Mouse (Mus musculus) layer of hippocampus, adult 18-20 months (tissue): Measurements from ENCODE around the gene Calcb. TPM values are rescaled to one million over a fixed set of nuclear protein-coding genes. Genes with fewer than 3 reads are reported as not detected.
"Not testable (repeated sequence)": the region's sequence is repeated elsewhere in the genome, so short reads cannot be mapped to it uniquely, and the experiment has no call there.

Experiments used
- DNase-seq, 2 experiments: peaks; one replicate each; pipeline ENCODE4 v3.0.0; 2022; ENCODE audit warnings: low spot score in 2 of 2
- long read RNA-seq: library from polyadenylated mRNA; stranded (forward); transcript quantifications from one replicate; pipeline ENCODE4 v2.0.0, GENCODE M21; 2021
- total RNA-seq, 2 experiments: library from RNA; stranded (reverse); gene quantifications; 2 replicates each; pipeline ENCODE4 v1.2.3; 2021

Gene Calcb
- total RNA-seq = under 1 TPM in 1 of 2 experiments, not detected in 1; 0.57 TPM
- long read RNA-seq = 0 reads

DNA sequence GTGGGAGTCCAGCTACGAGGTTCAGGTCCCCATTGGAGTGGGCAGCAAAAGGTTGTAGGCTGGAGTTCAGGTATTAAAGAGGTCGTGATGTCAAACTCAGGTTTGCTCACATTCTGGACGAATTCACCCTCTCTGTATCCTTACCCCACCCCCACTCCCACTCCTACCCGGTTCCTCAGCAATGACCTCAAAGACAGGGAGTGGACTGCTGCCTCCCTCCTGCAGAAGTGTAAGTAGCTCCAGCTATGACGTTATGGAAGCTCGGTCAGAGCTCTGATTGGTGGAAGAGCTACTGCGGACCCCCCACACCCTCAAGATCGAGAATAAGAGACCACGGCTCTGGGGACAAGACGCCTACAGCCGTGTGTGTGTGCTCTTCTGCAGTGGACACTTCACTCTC, at the start of gene Calcb:
Gene Calcb (plus strand): TSS at position 344 of the 400 bp plus-strand sequence.
- no peak for DNase-seq

DNA sequence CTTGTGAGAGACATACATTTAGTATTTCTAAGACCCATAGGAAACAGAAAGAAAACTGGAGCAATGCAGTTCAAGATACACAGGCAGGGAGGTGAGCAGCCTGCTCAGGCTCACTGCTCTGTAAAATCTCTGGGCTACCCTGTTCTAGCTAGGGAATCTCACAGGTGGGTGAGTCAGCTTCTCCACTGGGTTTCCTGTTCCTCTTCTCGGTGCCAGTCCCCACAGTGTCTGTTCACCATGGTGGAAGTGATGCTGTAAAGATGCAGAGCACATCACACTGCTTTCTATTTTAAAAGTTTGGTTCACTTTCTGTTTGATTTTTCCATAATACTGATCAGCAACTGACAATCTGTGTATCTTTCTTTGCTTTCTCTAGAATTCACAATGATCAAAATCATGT, 47.0 kb upstream of the Calcb start:
- no peak for DNase-seq

DNA sequence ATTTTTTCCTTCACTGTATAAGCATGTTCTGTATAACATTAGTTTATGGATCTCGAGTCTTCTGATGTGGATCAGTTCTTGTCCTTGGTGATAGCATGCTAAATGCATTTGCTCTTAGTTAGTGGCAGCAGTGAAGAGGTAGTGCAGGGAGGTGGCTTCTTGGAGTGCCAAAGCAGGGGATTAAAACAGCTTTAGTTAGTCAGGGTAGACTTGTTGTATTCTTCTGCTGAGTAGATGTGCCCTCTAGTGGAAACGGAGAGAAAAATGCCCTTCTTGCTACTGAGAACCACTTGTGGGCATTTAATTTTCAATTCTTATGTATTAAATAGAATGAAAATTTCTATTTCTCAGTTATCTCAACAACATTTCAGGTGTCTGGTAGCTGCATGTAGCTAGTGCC, 45.7 kb upstream of the Calcb start:
- peak in 1 of 2 experiments; percentile 33 for DNase-seq

DNA sequence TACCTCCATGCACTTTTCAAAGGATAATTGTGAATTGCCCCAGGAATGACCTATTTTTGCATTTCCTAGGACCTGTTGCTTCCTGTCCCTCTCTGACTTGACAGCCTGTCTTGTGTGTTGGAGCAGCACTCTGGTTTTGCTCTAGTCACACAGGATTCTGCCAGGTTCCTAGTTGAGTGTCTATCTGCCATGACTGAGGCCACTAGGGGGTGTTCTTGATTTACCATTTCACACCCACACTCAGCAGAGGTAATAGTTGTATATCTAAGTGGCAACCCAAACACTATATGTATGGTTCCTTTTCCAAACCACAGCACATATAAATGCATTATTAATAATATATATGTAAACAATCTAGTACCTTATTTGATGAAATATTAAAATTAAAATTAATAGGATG, 26.1 kb upstream of the Calcb start:
- DNase-seq = no peak

DNA sequence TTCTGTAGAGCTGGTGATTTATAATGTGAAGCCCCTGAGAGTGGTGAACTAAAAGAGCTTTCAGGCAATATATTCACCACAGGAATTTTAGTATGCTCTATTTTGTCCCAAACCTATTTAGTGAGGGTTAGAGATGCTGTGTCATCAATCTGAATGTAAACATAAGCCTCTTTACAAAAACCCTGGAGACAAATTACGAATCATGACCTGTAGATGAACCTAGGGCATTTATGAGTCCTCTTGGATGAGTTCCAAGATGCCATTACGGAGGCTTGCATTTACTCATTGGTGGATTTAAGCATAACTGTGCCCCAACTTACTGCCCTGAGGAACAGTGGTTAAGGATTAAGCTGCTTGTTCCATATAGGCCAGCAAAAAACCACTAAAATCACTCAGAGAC, 17.6 kb upstream of the Calcb start:
- no peak for DNase-seq

DNA sequence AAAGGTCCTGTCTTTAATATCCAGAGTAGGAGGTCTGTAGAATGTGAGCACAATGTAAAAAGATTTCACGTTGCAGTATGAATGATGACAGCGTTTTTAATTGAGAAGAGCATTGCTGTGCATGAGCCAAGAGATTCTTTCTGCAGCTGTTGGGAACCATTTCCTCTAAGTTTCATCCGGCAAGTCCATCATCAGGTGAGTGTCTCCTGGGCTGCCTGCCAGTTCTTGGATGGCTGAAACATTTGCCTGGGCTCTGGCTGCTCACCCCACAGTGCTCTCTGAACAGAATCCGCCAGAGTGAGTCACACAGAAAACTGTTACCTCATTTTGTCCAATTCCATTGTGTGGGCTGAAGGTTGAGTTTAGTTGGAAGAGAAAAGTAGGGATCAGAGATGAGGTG, 11.7 kb upstream of the Calcb start:
- no peak for DNase-seq

DNA sequence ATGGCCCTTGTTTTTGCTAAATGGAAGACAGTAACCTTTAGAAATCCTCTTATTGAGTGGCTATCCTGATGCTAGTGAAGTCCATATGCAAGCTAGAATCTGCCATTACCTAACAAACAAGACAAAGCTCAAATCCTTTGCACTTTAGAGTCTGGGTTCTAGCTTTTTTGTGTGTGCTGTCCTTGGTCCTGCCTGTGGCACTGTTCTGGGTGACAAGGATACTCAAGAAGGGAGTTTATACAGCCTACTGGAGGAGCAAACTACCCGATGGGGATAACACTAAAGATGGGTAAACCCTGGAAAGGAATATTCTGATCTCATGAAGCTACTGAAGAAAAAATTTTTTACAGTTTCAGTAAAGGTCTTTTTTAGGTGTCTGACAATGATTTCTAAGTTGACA, 11.0 kb upstream of the Calcb start:
- DNase-seq = no peak

DNA sequence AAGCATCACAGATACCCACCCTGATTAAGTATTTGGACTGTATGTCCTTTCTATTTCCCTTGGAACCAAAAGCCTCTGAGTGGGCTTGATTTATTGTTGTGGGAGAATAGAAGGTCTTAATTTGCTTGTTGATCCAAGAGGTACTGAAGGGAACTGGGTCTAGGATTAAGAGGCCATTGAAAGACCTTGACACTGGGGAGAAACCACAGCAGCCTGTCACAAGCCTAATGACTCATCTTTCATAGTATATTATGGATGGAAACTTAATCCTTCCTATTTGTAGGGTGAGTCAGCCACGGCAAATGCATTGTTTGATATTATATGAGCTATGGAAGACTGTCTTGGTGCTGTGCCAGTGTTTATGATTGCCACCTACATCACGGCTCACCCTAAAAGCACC, 8.0 kb upstream of the Calcb start:
- no peak for DNase-seq

DNA sequence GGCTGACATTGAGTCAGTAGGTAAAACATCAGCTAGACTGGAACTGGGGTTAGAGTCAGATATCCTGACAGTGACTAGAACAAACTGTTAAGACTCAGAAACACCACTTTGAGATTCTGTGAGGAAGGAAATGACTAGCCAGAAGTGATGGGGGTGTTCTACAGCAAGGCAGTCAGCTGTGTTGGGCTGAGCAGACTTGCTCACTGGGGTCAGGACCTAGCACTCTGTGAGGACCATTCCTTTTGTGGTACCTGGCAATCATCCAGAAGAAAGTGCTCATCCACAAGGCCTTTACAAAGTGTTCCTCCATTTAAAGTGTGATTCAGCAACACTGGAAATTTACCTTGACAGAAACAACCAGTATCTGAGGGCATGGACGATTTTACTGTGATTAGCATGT, 5.9 kb upstream of the Calcb start:
- no peak for DNase-seq

DNA sequence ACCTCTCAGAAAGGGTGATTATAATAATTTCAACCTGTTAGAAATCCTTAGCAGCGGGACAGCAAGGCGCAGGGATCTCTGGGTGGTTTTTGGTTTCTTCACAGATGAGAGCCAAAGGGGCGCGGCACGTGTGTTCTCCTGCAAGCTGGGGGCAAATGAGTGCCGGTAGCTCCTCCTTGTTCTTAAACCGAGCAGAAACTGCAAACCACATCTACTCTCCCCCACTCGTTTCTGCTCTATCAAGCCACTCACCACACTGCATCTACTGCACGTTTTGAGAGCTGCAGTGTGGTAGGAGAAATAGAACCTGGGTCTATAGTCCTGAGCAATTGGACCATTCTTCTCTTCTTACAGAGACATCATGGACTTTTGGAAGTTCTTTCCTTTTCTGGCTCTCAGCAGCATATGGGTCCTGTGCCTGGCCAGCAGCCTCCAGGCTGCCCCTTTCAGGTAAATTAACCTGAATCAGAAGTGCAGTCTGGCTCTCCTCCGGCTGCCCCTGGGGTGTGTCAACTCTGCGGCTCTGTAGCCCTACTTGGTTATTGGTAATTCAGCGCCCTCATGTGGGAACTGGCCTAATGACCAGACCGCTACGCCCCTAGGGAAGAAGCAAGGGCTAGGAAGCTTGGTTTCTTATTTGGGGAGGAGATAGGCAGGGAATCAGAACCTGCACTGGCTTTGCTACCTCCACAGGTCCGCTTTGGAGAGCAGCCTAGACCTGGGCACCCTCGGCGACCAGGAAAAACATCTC, 1.1 kb downstream of the Calcb start:
- peak in 1 of 2 experiments; percentile 21 for DNase-seq

DNA sequence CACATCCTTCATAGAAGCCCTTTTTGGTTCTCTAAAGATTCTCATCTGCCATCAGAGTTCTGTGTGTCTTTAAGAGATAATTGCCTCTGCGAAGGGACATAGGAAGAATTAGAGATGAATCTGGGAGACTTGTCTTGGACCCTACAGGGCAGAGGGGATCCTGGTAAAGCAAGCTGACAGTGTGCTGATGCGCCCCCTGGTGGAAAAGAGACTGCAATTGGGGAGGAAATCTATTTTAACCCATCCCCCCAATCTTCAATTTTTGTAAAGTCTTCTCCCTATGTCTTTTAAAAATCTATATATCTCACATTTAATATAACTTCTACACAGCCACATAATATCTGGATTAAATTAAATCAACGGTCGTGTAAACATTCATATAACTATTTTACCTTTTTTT, 11.3 kb downstream of the Calcb start:
- DNase-seq = not testable (repeated sequence)

DNA sequence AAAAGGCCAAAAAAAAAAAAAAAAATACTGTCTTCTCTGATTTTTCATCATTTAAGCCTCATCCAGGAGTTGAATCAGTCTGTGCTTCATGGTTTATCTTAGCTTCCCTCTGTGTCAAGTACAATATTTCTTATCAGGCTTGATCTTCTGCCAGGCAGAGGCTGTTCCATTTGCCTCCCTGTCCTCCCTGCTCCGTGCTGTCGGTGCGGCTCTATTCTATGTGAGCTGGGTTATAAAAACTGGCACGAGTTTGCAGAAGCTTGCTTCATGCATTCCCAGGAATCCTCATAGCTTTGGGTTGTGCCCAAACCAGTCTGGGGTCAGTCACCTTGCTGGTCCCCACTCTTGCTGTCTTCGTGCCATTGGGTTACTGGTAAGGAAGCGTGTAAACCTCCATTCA, 12.7 kb downstream of the Calcb start:
- no peak for DNase-seq

DNA sequence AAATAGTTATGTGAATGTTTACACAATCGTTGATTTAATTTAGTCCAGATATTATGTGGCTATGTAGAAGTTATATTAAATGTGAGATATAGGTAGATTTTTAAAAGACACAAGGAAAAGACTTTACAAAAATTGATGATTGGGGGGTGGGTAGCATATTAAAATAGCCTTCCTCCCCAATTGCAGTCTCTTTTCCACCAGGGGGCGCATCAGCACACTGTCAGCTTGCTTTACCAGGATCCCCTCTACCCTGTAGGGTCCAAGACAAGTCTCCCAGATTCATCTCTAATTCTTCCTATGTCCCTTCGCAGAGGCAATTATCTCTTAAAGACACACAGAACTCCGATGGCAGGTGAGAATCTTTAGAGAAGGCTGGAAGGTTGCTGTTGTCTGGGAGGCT, 13.3 kb downstream of the Calcb start:
- DNase-seq = not testable (repeated sequence)

DNA sequence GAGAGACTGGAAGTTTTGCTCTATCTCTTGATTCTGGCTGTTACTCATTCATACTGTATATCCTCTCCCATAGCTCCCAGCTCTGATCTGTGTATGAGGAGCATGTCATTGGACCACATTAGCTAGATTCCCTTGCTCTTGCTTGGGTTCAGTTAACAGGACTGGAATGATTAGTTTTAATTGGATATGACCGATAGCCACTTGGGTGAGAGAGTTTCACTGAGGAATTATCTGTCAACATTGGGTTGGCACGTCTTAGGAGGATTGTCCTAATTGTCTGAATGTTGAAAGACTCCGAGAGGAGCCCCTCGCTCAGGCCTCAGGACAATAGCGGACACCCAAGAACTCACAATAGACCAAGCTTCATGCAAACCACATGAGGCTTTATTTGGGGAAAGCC, 17.8 kb downstream of the Calcb start:
- no peak for DNase-seq

DNA sequence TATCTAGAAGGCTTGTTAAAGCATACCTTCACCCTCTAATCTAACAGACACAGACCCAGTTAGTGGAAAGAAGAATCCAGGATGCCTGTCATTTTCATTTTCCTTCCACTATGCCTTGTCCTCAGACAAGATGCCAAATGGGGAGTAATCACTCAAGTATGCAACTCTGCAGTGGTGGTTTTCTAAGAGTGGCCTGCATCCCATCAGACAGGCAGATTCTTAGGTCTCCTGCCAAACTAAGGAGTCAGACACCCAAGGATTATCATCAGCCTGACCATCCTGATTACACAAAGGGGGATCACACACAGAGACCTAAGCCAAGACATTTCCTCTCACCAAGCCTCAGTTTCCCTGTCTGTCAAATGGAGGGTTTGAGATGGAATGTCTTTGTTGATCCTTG, 19.7 kb downstream of the Calcb start:
- DNase-seq = no peak

DNA sequence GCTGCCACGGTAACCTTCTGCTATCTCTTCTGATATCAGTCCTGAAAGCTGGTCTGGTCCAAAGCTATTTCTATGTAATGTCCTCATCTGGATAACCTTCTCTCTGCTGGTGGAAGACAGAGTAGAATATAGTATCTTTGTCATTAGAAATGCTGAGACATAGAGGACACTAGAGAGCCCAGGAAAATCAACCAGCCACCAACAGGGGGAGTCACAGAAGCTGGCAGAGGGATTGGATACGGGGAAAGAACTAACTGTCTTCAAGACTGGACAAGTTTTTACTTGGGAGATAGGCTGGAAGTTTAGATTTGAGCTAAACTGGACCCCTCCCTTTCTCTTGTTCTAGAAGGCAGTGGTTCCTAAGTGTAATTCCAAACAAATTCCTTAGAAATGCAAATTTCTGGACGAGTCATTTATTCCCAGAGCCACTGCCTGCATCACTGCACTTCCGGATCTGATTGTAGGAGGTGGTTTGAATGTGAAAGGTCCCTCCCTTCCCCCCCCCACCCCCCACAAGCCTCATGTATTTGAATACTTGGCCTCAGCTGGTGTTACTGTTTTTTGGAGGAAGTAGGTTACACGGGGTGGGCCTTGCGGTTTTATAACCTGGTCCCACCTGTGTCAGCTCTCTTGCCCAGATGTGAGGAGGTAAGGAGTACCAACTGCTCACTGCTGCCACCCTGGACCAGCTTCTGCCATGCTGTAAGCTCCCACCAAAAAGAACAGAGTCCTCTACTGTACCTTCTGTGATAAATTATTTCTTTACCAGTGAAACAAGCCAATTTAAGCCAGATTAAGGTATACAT, 22.1 kb downstream of the Calcb start:
- DNase-seq = no peak

DNA sequence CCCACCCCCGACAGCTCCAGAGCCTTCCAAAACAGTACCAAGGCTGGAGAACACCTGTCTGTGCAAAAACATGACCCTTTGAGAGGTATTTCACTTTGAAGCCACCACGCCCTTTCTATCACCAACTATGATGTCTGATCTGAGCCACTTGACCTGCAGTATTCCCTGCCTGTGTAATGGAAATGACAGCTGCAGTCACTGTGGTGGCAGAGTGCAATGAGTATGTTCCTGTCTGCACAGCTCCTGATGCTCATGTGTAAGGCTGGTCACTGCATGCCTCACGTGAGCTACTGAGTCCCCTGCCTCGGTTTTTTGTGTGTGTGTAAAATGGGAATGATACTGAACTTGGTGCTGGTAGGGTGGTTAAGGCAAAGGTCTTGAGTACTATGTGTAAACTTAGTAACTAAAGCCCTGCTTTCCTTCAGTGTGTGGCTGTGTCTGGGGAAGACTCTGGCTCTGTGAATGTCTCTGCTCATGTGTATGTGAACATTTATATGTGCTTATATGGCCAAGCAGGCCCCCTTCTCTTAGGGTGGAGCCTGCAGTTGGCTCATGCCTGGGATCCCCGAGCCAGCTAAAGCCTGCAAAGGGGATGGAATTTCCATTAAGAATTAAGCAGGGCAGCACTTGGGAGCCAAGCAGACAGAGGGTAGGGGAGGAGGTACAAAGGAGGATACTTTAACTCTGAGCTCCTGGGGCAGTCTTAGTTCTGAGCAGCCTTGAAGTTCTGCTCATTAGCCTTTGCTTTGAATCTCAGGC, 24.8 kb downstream of the Calcb start, which contains the start of gene Insc:
Gene Insc (plus strand): TSS at position 673 of the 759 bp plus-strand sequence.
- no peak for DNase-seq

DNA sequence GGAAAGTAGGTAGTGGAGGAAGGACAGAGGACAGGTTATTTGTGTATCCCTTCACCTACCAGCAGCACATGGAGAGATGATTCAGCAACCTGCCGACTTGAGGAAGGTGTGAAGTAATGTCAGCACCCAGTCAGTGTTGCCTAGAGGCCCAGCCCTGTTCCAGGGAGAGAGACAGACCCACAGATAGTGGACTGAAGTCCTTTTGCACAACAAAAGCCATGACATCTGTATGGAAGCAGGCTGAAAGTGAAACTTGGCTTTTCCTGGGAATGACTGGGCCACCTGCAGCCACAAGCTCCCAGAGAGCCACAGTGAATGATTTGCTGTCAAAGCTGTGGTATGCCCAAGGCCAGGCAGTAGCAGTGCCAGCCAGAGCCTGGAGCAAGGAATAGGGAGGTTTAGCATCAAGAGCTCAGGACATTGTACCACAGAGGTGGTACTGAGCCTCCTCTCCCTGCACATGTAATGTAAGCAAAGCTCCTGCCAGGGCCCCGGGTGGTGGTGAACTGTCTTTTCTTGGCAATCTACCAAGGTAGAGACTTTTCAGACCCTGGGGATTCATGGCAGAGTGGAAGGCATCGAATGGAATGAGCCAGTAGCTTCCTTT, 26.3 kb downstream of the Calcb start:
- DNase-seq = no peak

DNA sequence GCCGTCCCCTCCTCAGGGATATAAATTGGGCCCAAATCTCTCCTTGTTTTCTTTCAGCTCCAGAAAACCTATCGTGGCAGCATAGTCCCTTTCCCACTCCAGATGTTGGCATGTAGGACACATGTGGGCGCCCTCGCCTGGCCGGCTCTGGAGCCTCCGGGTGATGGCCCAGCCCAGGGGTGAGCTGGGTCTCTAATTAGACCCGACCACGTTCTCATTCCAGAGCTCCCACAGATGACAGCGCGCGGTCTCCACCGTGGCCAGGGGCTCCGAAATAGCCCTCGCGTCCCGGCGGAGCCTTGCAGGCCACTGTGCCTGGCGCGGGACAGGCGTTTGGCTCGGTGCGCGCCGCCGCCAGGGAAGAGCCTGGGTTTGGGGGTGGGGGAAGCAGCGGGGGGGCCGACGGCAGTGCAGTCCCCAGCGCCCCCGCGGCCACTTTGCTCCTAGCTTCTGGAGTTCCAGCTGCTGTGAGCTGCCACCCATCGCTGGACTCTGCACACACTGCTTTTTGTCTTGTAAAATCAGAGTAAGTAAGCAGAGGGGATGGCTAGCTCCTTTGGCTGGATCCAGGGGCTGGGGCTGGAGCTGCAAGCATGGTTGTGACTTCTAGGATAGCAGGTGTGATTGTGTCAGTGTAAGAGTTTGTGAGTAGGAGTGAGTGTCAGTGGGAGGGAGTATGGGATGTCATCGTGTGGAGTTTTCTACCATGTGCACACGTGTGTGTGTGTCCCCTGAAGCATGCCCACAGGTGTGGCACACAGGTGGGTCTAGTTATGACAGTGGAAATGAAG, 27.2 kb downstream of the Calcb start:
- DNase-seq = peak in 1 of 2 experiments; percentile 28

DNA sequence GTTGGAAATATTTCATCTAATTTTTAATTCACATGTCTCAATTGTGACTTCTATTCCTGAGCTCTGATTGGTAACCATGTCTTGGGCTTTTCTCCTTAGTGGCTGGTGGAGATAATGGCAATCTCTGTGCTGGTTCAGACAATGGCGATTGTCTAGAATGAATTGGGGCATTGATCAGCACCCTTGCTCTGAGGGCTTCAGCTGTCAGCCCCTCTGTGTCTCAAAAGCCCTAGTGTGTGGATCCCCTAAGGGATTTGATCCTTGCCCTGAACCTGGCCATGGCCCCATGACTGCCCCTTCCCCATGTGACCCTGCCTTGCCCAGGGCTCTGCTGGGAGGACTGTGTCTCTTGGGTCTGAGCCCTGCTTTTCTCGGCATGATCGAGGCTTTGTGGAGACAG, 29.2 kb downstream of the Calcb start:
- DNase-seq = peak; percentile 25 to 53

DNA sequence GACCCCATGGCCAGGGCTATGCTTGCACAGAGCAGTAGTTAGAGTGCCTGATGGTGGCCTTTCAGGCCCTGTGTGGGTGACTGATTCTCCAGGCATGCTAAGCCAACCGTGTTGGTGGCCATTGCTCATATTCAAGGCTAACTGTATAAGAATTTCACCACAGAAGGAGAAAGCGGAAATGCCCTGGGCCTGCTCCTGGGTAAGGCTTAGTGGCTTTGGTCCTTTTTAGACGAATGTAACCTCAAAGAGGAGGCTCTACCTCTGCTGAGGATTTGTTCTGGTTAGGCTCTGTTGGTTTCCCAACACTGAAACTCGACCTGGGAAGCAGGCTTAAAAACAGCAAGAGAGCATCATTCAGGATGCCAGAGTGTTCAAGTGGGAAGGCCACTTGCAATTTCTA, 29.8 kb downstream of the Calcb start:
- no peak for DNase-seq
